8 mouse cellular contexts compared by ENCODE assay signal in the genomic region with DNA sequence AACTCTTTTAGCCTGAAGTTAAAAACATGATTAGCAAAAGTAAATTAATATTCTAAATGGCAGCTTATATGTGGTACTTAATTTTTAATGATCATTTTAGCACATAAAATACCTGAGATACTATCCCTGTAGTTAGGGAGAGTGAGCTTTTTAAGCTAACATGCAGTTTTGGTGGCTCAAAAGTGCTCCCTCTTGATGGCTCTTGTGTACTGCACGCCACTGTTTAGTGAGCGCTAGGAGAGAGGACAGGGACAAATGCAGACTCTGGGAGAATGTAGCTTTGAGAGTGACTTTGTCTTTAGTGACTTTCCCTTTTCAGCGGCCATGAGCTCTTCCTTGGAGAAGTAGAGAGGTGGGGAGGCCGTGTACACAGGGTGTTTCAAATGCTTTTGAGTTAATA.
DNase-seq lines count a peak whose midpoint lies in the region; ATAC-seq and TF ChIP-seq lines count a peak whose summit lies in the region.

No protein-coding gene starts in this region.

- H3K9me3 ChIP-seq in hindbrain, embryonic 14.5 days (ENCODE audit: control insufficient read depth, low read length), result no peaks in the 10 kb centered on the region
- H3K9me3 ChIP-seq in hindbrain, embryonic 13.5 days, result no peaks in the 10 kb centered on the region

- H3K4me3 ChIP-seq in hindbrain, embryonic 14.5 days (replicated peaks; ENCODE audit: low read length), result no peak overlapping the region
- H3K4me3 ChIP-seq in hindbrain, embryonic 13.5 days, result no peak overlapping the region
- H3K4me3 ChIP-seq in cortical plate, adult 2 months (ENCODE audit: insufficient read depth, low read length), result no peak overlapping the region

- no peak overlapping the region for H3K27ac ChIP-seq in hindbrain, embryonic 14.5 days
- no peak overlapping the region for H3K27ac ChIP-seq in hindbrain, embryonic 13.5 days
- H3K27ac ChIP-seq in cortical plate, adult 2 months (ENCODE audit: insufficient read depth, low read length), result no peak overlapping the region

- no peaks in the 10 kb centered on the region for H3K36me3 ChIP-seq in hindbrain, embryonic 14.5 days (replicated peaks; ENCODE audit: control insufficient read depth, insufficient read depth)
- no peaks in the 10 kb centered on the region for H3K36me3 ChIP-seq in hindbrain, embryonic 13.5 days

- intact Hi-C loops in left cerebral cortex, postnatal 25 days (cut with DNase I), result loop anchor here (5.0 kb wide), 2 partner anchors 651 to 1496 kb away; no protein-coding TSS in a partner anchor

- TF ChIP-seq CTCF in cortical plate, adult 2 months (IDR thresholded peaks at IDR 0.05; ENCODE audit: extremely low read depth, insufficient read depth, low read length), result peak; percentile 79

- H3K9ac ChIP-seq in hindbrain, embryonic 14.5 days, result no peak overlapping the region
- no peak overlapping the region for H3K9ac ChIP-seq in hindbrain, embryonic 13.5 days

- no peaks in the 10 kb centered on the region for H3K4me1 ChIP-seq in hindbrain, embryonic 14.5 days (replicated peaks; ENCODE audit: control insufficient read depth, insufficient read depth, low read length)
- H3K4me1 ChIP-seq in hindbrain, embryonic 13.5 days (replicated peaks), result no peaks in the 10 kb centered on the region
- H3K4me1 ChIP-seq in cortical plate, adult 2 months (ENCODE audit: control insufficient read depth, insufficient read depth, low read length), result no peaks in the 10 kb centered on the region

- TF ChIP-seq POLR2A in cortical plate, adult 2 months (IDR thresholded peaks at IDR 0.05; ENCODE audit: extremely low read depth, insufficient read depth, low read length), result no peak

- peak; percentile 75 for DNase-seq in hindbrain, embryonic 14.5 days (ENCODE audit: low spot score)
- peak; percentile 13 for DNase-seq in R1 (ENCODE audit: low read depth, low spot score)
- DNase-seq in left cerebral cortex, postnatal 25 days (ENCODE audit: low spot score in 2 of 2), result peak; percentile 23 to 58
- no peak for DNase-seq in gastrocnemius, adult 18-20 months (ENCODE audit: low spot score)
- no peak for DNase-seq in thymus, postnatal 10 days (ENCODE audit: low spot score in 2 of 2)
- DNase-seq in thymus, adult 18-20 months, result no peak

- no peak for ATAC-seq in hindbrain, embryonic 14.5 days (ENCODE audit: low FRiP score)
- no peak for ATAC-seq in hindbrain, embryonic 13.5 days (ENCODE audit: low FRiP score)

- 46% methylated on average over 4 of the region's 4 CpGs for WGBS in hindbrain, embryonic 14.5 days
- 42% methylated on average over 4 of the region's 4 CpGs for WGBS in hindbrain, embryonic 13.5 days

- no peak overlapping the region for H3K4me2 ChIP-seq in hindbrain, embryonic 14.5 days (replicated peaks)
- no peak overlapping the region for H3K4me2 ChIP-seq in hindbrain, embryonic 13.5 days

- no peaks in the 10 kb centered on the region for H3K27me3 ChIP-seq in hindbrain, embryonic 14.5 days (ENCODE audit: control insufficient read depth, insufficient read depth, low read length)
- peaks cover 2% of the 10 kb centered on the region; the same call in 1 of the 2 replicates for H3K27me3 ChIP-seq in hindbrain, embryonic 13.5 days

Comparison
In these comparisons a context has a peak if more than half of its experiments do, and no peak if none do; other contexts are left out.
1. DNase-seq: peak in hindbrain, embryonic 14.5 days (single experiment), R1 (single experiment) and left cerebral cortex, postnatal 25 days (2 of 2); none in gastrocnemius, adult 18-20 months (single experiment), thymus, postnatal 10 days (0 of 2) and thymus, adult 18-20 months (0 of 2).